Mouse (Mus musculus) liver, embryonic 14.5 days (tissue): ENCODE results near the gene Mindy4. TPM values are rescaled to one million over a fixed set of nuclear protein-coding genes. Genes with fewer than 3 reads are reported as not detected.

Experiments used
- ATAC-seq: fragments of 200-750 bp; cut with Nextera tagmentation; 2 replicates; pipeline ENCODE4 v1.8.0; 2017; ENCODE audit warnings: moderate number of reproducible peaks, mild to moderate bottlenecking, moderate library complexity; ENCODE audit not compliant: insufficient read depth
- DNase-seq, 3 experiments: peaks; one replicate each; pipeline ENCODE4 v3.0.0-alpha.2; 2012 to 2013; ENCODE audit warnings: low read depth in 3 of 3, low spot score in 3 of 3
- H3K27ac ChIP-seq: fragments of 300-500 bp; sonication (generic); 2 replicates; pipeline ENCODE4 v1.5.1; 2014; ENCODE audit warnings: moderate library complexity, mild to moderate bottlenecking, control low read depth, inconsistent platforms
- H3K27me3 ChIP-seq: fragments of 300-500 bp; sonication (generic); 2 replicates; pipeline ENCODE4 v1.6.1; 2014; ENCODE audit warnings: mild to moderate bottlenecking, low read length, moderate library complexity; ENCODE audit not compliant: control insufficient read depth, insufficient read depth
- H3K36me3 ChIP-seq: fragments of 300-500 bp; sonication (generic); replicated peaks from 2 replicates; pipeline ENCODE4 v1.6.1; 2014; ENCODE audit warnings: low read depth; ENCODE audit not compliant: control insufficient read depth, insufficient read depth
- H3K4me1 ChIP-seq, 2 experiments: fragments of 200-500 bp in 1 of 2; fragments of 300-500 bp in 1 of 2; sonication (generic) in 1 of 2; replicated peaks; 2 replicates each; pipeline ENCODE4 v1.6.1; 2012 to 2014; ENCODE audit warnings: antibody characterized with exemption in 1 of 2, inconsistent platforms in 1 of 2, low read length in 1 of 2; ENCODE audit not compliant: control insufficient read depth in 2 of 2, insufficient read depth in 2 of 2
- H3K4me2 ChIP-seq: fragments of 300-500 bp; sonication (generic); 2 replicates; pipeline ENCODE4 v1.6.1; 2014; ENCODE audit warnings: low read depth, mild to moderate bottlenecking, control low read depth, moderate library complexity
- H3K4me3 ChIP-seq, 2 experiments: fragments of 200-500 bp in 1 of 2; fragments of 300-500 bp in 1 of 2; sonication (generic) in 1 of 2; 2 replicates each; pipeline ENCODE4 v1.5.1; 2012 to 2014; ENCODE audit warnings: low read depth in 2 of 2, low read length in 2 of 2, mild to moderate bottlenecking in 2 of 2, control low read depth in 1 of 2, inconsistent platforms in 1 of 2, moderate library complexity in 1 of 2; ENCODE audit not compliant: insufficient read depth in 1 of 2
- H3K9ac ChIP-seq: fragments of 300-500 bp; sonication (generic); replicated peaks from 2 replicates; pipeline ENCODE4 v1.6.1; 2014; ENCODE audit warnings: mild to moderate bottlenecking, control low read depth, moderate library complexity
- H3K9me3 ChIP-seq: fragments of 300-500 bp; sonication (generic); 2 replicates; pipeline ENCODE4 v1.6.1; 2016; ENCODE audit warnings: low read length, mixed read lengths; ENCODE audit not compliant: control insufficient read depth
- CTCF ChIP-seq: IDR thresholded peaks from 2 replicates; pipeline ENCODE4 v1.5.1; 2016; ENCODE audit warnings: antibody characterized with exemption, low read depth, control low read depth
- EP300 ChIP-seq: IDR thresholded peaks from 2 replicates; pipeline ENCODE4 v1.6.1; 2016; ENCODE audit warnings: antibody characterized with exemption, low read depth
- WGBS: fragments of 180-500 bp; shearing (Covaris S2); extraction: QIAGEN DNeasy Blood & Tissue Kit; methylation state at CpG from one replicate; pipeline ENCODE4 v1.1.7; 2014; ENCODE audit not compliant: insufficient replicate concordance; 5-methylcytosine and 5-hydroxymethylcytosine counted together
- polyA plus RNA-seq, 2 experiments: library from polyadenylated mRNA; depleted of rRNA in 1 of 2; stranded (reverse) in 1 of 2; unstranded in 1 of 2; fragments of >200 nt; fragmentation: Nextera tagmentation in 1 of 2; extraction: Ambion mirVana in 1 of 2; gene quantifications; 2 replicates each; pipeline versions ENCODE4 v1.2.1 to v1.2.3; 2012 to 2014

The Mindy4 gene
- polyA plus RNA-seq, 2 experiments, result 0.58 to 0.99 TPM

GRCm38 (mm10) chr6:55252731-55253247, 49.6 kb downstream of the Mindy4 start:
- TF ChIP-seq CTCF (no peak), EP300 (no peak)
- Histone ChIP-seq H3K36me3 (no peaks in the 10 kb centered on the region), H3K27me3 (no peaks in the 10 kb centered on the region), H3K9ac (no peak overlapping the region), H3K27ac (no peak overlapping the region), H3K4me3 (no peak overlapping the region), H3K9me3 (no peaks in the 10 kb centered on the region), H3K4me1 (peaks cover 6 to 11% of the 10 kb centered on the region in 2 experiments; a peak in 2 of 4 replicates), H3K4me2 (no peak overlapping the region)
- DNase-seq (no peak), ATAC-seq (no peak)
- 73% methylated on average over 8 of the region's 8 CpGs for WGBS

GRCm38 (mm10) chr6:55256500-55257191, 53.5 kb downstream of the Mindy4 start:
- H3K4me2 ChIP-seq, result no peak overlapping the region
- H3K27ac ChIP-seq, result no peak overlapping the region
- DNase-seq (no peak), ATAC-seq (no peak)
- H3K9me3 ChIP-seq, result no peaks in the 10 kb centered on the region
- H3K4me1 ChIP-seq, result peaks cover 12 to 30% of the 10 kb centered on the region in 2 experiments
- H3K36me3 ChIP-seq, result no peaks in the 10 kb centered on the region
- TF ChIP-seq CTCF (no peak), EP300 (no peak)
- H3K9ac ChIP-seq, result no peak overlapping the region
- WGBS, result 53% methylated on average over 13 of the region's 13 CpGs
- H3K4me3 ChIP-seq, result no peak overlapping the region
- H3K27me3 ChIP-seq, result no peaks in the 10 kb centered on the region

DNA sequence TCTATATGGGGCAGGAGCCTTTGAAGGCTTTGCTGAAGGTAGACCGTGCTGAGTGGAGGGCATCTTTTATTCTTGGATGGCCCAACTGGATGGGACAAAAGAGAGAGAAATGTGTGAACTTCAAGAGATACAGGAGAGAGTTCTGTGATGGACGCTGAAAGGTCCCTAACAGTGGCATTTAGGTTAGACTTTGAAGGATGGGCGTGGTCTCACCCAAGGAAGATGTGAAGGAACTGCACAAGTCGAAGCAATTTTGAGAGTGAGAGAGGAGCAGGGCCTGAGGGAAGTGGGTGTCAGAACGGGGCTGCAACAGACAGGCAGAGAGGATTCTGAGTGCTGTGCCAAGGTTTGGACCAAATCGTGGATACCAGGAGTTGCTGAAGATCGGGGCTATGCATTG, 54.1 kb downstream of the Mindy4 start:
- no peak overlapping the region for H3K4me2 ChIP-seq
- 50% methylated on average over 7 of the region's 7 CpGs for WGBS
- H3K9ac ChIP-seq, result no peak overlapping the region
- H3K9me3 ChIP-seq, result no peaks in the 10 kb centered on the region
- H3K27ac ChIP-seq, result no peak overlapping the region
- TF ChIP-seq CTCF, result no peak
- TF ChIP-seq EP300, result no peak
- H3K4me3 ChIP-seq, result no peak overlapping the region
- ATAC-seq (no peak), DNase-seq (no peak)
- H3K4me1 ChIP-seq, result peaks cover 12 to 32% of the 10 kb centered on the region in 2 experiments
- H3K36me3 ChIP-seq, result no peaks in the 10 kb centered on the region
- H3K27me3 ChIP-seq, result no peaks in the 10 kb centered on the region

DNA sequence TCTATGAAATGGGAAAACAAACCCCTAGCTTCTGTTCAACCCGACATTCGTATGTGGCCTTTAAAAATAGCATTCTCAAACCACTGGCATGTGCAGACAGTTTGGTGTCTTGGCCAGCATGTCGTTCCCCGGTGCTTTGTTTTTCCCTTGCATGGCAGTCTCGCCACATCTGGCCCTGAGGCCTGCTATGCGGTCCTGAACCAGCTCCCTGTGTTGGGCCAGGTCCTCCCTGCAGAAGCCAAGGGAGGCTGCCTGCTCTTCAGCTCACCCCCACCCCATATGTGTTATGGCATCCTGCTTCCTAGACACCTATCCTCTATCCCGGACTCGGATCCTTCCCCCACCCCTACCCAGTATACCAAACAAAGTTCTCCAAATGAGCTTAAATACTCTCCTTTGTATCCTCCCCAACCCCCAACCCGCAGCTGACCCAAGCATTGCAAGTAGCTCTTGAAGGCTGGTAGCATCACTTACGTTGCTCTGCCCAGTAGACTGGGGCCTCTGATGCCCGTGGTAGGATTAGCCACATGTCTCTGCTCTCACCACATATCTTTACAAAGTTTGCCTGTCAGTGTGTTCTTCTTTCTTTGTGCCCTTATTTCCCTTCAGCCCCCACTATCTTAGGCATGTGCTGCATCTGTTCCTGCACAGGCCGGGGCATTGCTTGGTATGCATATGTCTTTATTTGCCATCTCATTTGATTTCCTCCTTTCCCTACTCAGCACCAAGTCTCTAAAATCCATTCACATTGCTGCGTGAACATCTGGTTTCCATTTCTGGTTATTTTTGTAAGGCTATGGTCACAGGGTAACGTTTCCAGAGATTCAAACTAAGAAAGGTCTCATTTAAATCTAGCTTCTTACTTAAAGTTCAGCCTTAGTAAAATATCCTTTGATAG, 55.5 kb downstream of the Mindy4 start:
- Histone ChIP-seq H3K27me3 (no peaks in the 10 kb centered on the region), H3K4me3 (no peak overlapping the region), H3K27ac (no peak overlapping the region), H3K4me2 (no peak overlapping the region), H3K36me3 (no peaks in the 10 kb centered on the region), H3K9ac (no peak overlapping the region), H3K4me1 (peaks cover 21 to 42% of the 10 kb centered on the region in 2 experiments), H3K9me3 (no peaks in the 10 kb centered on the region)
- TF ChIP-seq CTCF, result no peak
- TF ChIP-seq EP300, result no peak
- ATAC-seq (no peak), DNase-seq (no peak)
- WGBS, result 62% methylated on average over 14 of the region's 14 CpGs

- no peak for DNase-seq
- no peaks in the 10 kb centered on the region for H3K36me3 ChIP-seq
- no peaks in the 10 kb centered on the region for H3K27me3 ChIP-seq
- no peak for TF ChIP-seq CTCF
- no peak for TF ChIP-seq EP300
- no peak overlapping the region for H3K4me3 ChIP-seq
- 77% methylated on average over 12 of the region's 12 CpGs for WGBS
- no peak overlapping the region for H3K4me2 ChIP-seq
- ATAC-seq, result no peak
- no peak overlapping the region for H3K27ac ChIP-seq
- H3K9ac ChIP-seq, result no peak overlapping the region
- peaks cover 37 to 53% of the 10 kb centered on the region in 2 experiments for H3K4me1 ChIP-seq
- H3K9me3 ChIP-seq, result no peaks in the 10 kb centered on the region
Measured at GRCm38 (mm10) chr6:55262161-55262560, 59.0 kb downstream of the Mindy4 start.
